8 mouse cellular contexts compared by ENCODE assay signal in genomic region chr12:18514171-18514570, GRCm38 (mm10). TPM values are rescaled to one million over a fixed set of nuclear protein-coding genes. Genes with fewer than 3 reads are reported as not detected.
DNase-seq lines count a peak whose midpoint lies in the region; ATAC-seq and TF ChIP-seq lines count a peak whose summit lies in the region.

Gene 5730507C01Rik (plus strand): TSS chr12:18514510.

- no peaks in the 10 kb centered on the region for H3K36me3 ChIP-seq in heart, postnatal 0 days (replicated peaks; ENCODE audit: control insufficient read depth, insufficient read depth, low read length)
- no peaks in the 10 kb centered on the region for H3K36me3 ChIP-seq in liver, embryonic 15.5 days (replicated peaks)
- no peaks in the 10 kb centered on the region for H3K36me3 ChIP-seq in neural tube, embryonic 15.5 days

- peak within 1 kb of the TSS; percentile 37 for H3K4me3 ChIP-seq in heart, postnatal 0 days (ENCODE audit: low read depth, low read length)
- peak within 1 kb of the TSS; percentile 40 for H3K4me3 ChIP-seq in liver, embryonic 15.5 days (replicated peaks)
- peak within 1 kb of the TSS; percentile 46 for H3K4me3 ChIP-seq in neural tube, embryonic 15.5 days (replicated peaks)

- no peak within 1 kb of the TSS for H3K9ac ChIP-seq in heart, postnatal 0 days (replicated peaks; ENCODE audit: low read depth, low read length)
- H3K9ac ChIP-seq in liver, embryonic 15.5 days = no peak within 1 kb of the TSS
- peak within 1 kb of the TSS; percentile 37; the same call in 1 of the 2 replicates for H3K9ac ChIP-seq in neural tube, embryonic 15.5 days (replicated peaks)

- no peak for ATAC-seq in heart, postnatal 0 days (ENCODE audit: insufficient read depth, low read depth)
- ATAC-seq in liver, embryonic 15.5 days (ENCODE audit: insufficient read depth) = peak; percentile 37; the same call in 1 of the 2 replicates
- peak; percentile 90 for ATAC-seq in neural tube, embryonic 15.5 days (ENCODE audit: low FRiP score)
- ATAC-seq in megakaryocyte, adult 5-6 weeks (ENCODE audit: poor library complexity, severe bottlenecking) = no peak

- H3K27ac ChIP-seq in heart, postnatal 0 days (ENCODE audit: low read depth) = no peak within 1 kb of the TSS
- H3K27ac ChIP-seq in liver, embryonic 15.5 days (replicated peaks) = no peak within 1 kb of the TSS
- no peak within 1 kb of the TSS for H3K27ac ChIP-seq in neural tube, embryonic 15.5 days (replicated peaks)

- WGBS in heart, postnatal 0 days = 5% methylated on average over 36 of the region's 36 CpGs
- 7% methylated on average over 36 of the region's 36 CpGs for WGBS in liver, embryonic 15.5 days (ENCODE audit: insufficient replicate concordance)
- WGBS in neural tube, embryonic 15.5 days = 4% methylated on average over 36 of the region's 36 CpGs

- no peaks in the 10 kb centered on the region for H3K4me1 ChIP-seq in heart, postnatal 0 days (ENCODE audit: control insufficient read depth, insufficient read depth)
- no peaks in the 10 kb centered on the region for H3K4me1 ChIP-seq in liver, embryonic 15.5 days (replicated peaks)
- H3K4me1 ChIP-seq in neural tube, embryonic 15.5 days = no peaks in the 10 kb centered on the region

- no peaks in the 10 kb centered on the region for H3K27me3 ChIP-seq in heart, postnatal 0 days (ENCODE audit: control insufficient read depth, insufficient read depth, low read length)
- no peaks in the 10 kb centered on the region for H3K27me3 ChIP-seq in liver, embryonic 15.5 days
- H3K27me3 ChIP-seq in neural tube, embryonic 15.5 days (replicated peaks) = no peaks in the 10 kb centered on the region

- peak within 1 kb of the TSS; percentile 44 for H3K4me2 ChIP-seq in heart, postnatal 0 days (ENCODE audit: low read depth, low read length)
- H3K4me2 ChIP-seq in liver, embryonic 15.5 days = peak within 1 kb of the TSS; percentile 52
- peak within 1 kb of the TSS; percentile 53 for H3K4me2 ChIP-seq in neural tube, embryonic 15.5 days

- no peak for TF ChIP-seq CTCF in heart, postnatal 0 days (IDR thresholded peaks at IDR 0.05; ENCODE audit: low read depth)

- no peak for TF ChIP-seq EP300 in heart, postnatal 0 days (IDR thresholded peaks at IDR 0.05; ENCODE audit: low read depth)

- H3K9me3 ChIP-seq in heart, postnatal 0 days (replicated peaks; ENCODE audit: control insufficient read depth, low read length) = 0 out of 2 replicates have a peak, but pooled peaks cover 8% of the 10 kb centered on the region
- H3K9me3 ChIP-seq in liver, embryonic 15.5 days (replicated peaks) = no peaks in the 10 kb centered on the region
- 0 out of 2 replicates have a peak, but pooled peaks cover 2% of the 10 kb centered on the region for H3K9me3 ChIP-seq in neural tube, embryonic 15.5 days (replicated peaks)

- DNase-seq in adrenal gland, postnatal 14 days = peak; percentile 80
- DNase-seq in fibroblast of lung, adult 2 months (ENCODE audit: low read depth) = peak; percentile 2
- DNase-seq in heart, postnatal 0 days (ENCODE audit: low spot score) = peak; percentile 4
- DNase-seq in kidney, postnatal 14 days = peak; percentile 40
- DNase-seq in urinary bladder, postnatal 36 days (ENCODE audit: low spot score in 2 of 2) = peak; percentile 38 to 65

RNA-seq across cellular contexts. Expression of gene 5730507C01Rik, which starts in this region (rescaled TPM):
- total RNA-seq in adrenal gland, postnatal 14 days (2021) = 0.59 and 0.71 TPM in 2 replicates
- not detected in 2 replicates for total RNA-seq in heart, postnatal 0 days (2014; rRNA removed; ENCODE audit: low replicate concordance)
- 0.26 and 0.27 TPM in 2 replicates for polyA plus RNA-seq in heart, postnatal 0 days (2015; fragmentation: Nextera tagmentation; extraction: Ambion mirVana)
- polyA plus RNA-seq in liver, embryonic 15.5 days (2015; fragmentation: Nextera tagmentation; extraction: Ambion mirVana) = 0.17 and 0.18 TPM in 2 replicates
- polyA plus RNA-seq in neural tube, embryonic 15.5 days (2015; fragmentation: Nextera tagmentation; extraction: Ambion mirVana) = 3.5 and 4.3 TPM in 2 replicates
- total RNA-seq in megakaryocyte, adult 5-6 weeks (2015) = not detected in 2 replicates
- not detected in 2 replicates for total RNA-seq in megakaryocyte, adult 5-6 weeks (2017)

Comparison
In these comparisons a context has a peak if more than half of its experiments do, and no peak if none do; other contexts are left out.
1. Peak in DNase-seq in adrenal gland, postnatal 14 days; RNA of the gene not detected or under 1 TPM.
2. Peak in DNase-seq, H3K4me3 ChIP-seq and H3K4me2 ChIP-seq in heart, postnatal 0 days; RNA of the gene not detected or under 1 TPM.
3. Peak in ATAC-seq, H3K4me3 ChIP-seq and H3K4me2 ChIP-seq in liver, embryonic 15.5 days; RNA of the gene not detected or under 1 TPM.
4. DNase-seq: peak in every context shown above with its lines; median percentile 80 in adrenal gland, postnatal 14 days; 52 in urinary bladder, postnatal 36 days; 40 in kidney, postnatal 14 days; 4 in heart, postnatal 0 days; 2 in fibroblast of lung, adult 2 months.